Mouse (Mus musculus) embryo, embryonic 11.5 days (tissue): ENCODE data around the gene Pcdh9.

ENCODE experiments used
- DNase-seq: peaks from one replicate; pipeline ENCODE4 v3.0.0-alpha.2; 2012; ENCODE audit warnings: low read depth, low spot score

Gene Pcdh9

GRCm38 (mm10) chr14:93561577-93561976 lies 328.9 kb downstream of the Pcdh9 start:
- DNase-seq: no peak

GRCm38 (mm10) chr14:93553771-93554170 lies 336.7 kb downstream of the Pcdh9 start:
- DNase-seq: no peak

GRCm38 (mm10) chr14:93545575-93545974 lies 344.9 kb downstream of the Pcdh9 start:
- DNase-seq: no peak

- DNase-seq: no peak
Measured at GRCm38 (mm10) chr14:93543970-93544627, 346.4 kb downstream of the Pcdh9 start.

- DNase-seq: no peak
Measured at GRCm38 (mm10) chr14:93543561-93543960, 346.9 kb downstream of the Pcdh9 start.

- DNase-seq: no peak
Measured at GRCm38 (mm10) chr14:93534928-93535327, 355.6 kb downstream of the Pcdh9 start.

GRCm38 (mm10) chr14:93523430-93523829 lies 367.0 kb downstream of the Pcdh9 start:
- no peak for DNase-seq

- DNase-seq: no peak
Measured at GRCm38 (mm10) chr14:93520166-93520565, 370.3 kb downstream of the Pcdh9 start.

- no peak for DNase-seq
Measured at GRCm38 (mm10) chr14:93516679-93517078, 373.8 kb downstream of the Pcdh9 start.

- DNase-seq: no peak
Measured at GRCm38 (mm10) chr14:93506107-93506506, 384.4 kb downstream of the Pcdh9 start.

- DNase-seq: peak; percentile 51
Measured at GRCm38 (mm10) chr14:93498813-93499690, 391.4 kb downstream of the Pcdh9 start.

- no peak for DNase-seq
Measured at GRCm38 (mm10) chr14:93474991-93475390, 415.5 kb downstream of the Pcdh9 start.

- no peak for DNase-seq
Measured at GRCm38 (mm10) chr14:93472494-93472893, 418.0 kb downstream of the Pcdh9 start.

GRCm38 (mm10) chr14:93463360-93463892 lies 427.1 kb downstream of the Pcdh9 start:
- DNase-seq: no peak

GRCm38 (mm10) chr14:93450930-93451665 lies 439.4 kb downstream of the Pcdh9 start:
- no peak for DNase-seq

GRCm38 (mm10) chr14:93441852-93442251 lies 448.6 kb downstream of the Pcdh9 start:
- no peak for DNase-seq

- DNase-seq: no peak
Measured at GRCm38 (mm10) chr14:93437226-93437625, 453.3 kb downstream of the Pcdh9 start.

- DNase-seq: peak; percentile 2
Measured at GRCm38 (mm10) chr14:93416752-93417151, 473.7 kb downstream of the Pcdh9 start.

- no peak for DNase-seq
Measured at GRCm38 (mm10) chr14:93415496-93415895, 475.0 kb downstream of the Pcdh9 start.

GRCm38 (mm10) chr14:93409314-93409713 lies 481.2 kb downstream of the Pcdh9 start:
- no peak for DNase-seq

- DNase-seq: no peak
Measured at GRCm38 (mm10) chr14:93407747-93408146, 482.7 kb downstream of the Pcdh9 start.

GRCm38 (mm10) chr14:93385090-93385489 lies 505.4 kb downstream of the Pcdh9 start:
- DNase-seq: no peak
